Mouse (Mus musculus) neural tube, embryonic 10.5 days (tissue): ENCODE measurements at regions not wholly inside any gene's neighbourhood (a gene's known extent, or its start where the extent isn't known, plus 50 kb on each side); places are given as distances from the start of the nearest gene placed in this dataset.
A peak's percentile ranks its signal among the peaks of the same experiment; 100 is the strongest.

Experiments used
- DNase-seq: peaks from one replicate; pipeline ENCODE4 v3.0.0-alpha.2; 2017; ENCODE audit warnings: low spot score; ENCODE audit errors: extremely low spot score

DNA sequence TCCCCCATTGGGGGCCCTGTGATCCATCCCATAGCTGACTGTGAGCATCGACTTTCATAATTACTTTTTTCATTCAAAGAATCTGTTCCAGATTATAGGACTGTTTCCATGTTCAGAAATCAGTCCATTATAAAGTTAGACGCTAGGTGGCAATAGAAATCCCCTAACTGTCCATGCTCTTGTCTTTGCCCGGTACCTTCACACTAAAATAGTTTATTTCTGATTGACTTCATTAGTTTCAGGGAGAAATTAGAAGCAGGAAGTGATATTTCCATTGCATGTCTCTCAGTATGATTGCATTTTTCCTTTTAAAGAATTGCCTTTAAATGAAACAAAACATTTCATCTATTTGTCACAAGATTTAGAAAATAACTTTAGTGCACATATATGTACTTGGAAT is 131.7 kb downstream of the Fbxo8 start:
- DNase-seq = no peak

DNA sequence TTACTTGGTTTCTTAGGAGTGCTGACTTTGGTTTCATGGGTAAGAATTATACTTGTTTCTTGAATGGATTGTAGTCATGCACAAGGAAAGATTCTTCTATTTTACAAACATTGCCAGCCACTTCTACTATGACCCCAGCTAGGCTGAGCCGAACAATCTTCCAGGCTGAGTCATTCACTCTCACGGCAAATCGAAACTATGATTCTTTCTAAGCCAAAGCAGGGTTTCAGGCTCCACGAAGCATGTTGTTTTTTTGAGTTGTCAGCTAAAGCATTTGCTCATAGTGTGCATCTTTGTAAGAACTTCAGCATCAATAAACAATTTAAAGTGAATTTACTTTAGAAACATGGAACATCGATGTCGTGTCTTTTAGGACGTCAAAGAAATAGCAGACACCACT is 133.5 kb downstream of the Fbxo8 start:
- no peak for DNase-seq

- DNase-seq = no peak
Measured at GRCm38 (mm10) chr8:56695436-56695835, 144.5 kb downstream of the Fbxo8 start.

DNA sequence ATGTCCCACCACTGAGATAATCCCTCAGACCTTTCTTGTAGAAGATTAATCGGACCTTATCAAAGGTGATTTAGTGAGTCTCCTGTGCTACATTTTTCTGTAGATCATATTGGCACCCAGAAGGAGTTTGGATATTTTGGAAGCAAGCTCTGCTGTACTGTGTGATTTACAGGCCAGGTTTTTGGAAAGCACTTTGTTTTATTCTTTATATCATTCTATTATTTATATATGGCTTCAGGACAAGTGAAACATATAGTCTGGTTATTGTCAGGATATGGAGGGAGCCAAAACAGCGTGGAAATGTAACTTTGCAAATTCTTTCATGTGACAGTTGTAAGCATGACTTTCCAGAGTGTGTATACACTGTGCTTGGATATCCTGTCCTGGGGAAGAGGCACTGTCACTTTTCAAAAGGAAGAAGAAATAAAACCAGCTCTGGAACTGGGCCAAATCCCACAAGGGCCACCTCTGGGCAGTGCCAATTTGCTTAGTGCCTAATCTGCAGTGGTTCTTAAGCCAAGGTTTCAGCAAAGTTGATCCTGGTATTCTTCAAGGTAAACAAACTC is 149.8 kb downstream of the Fbxo8 start:
- no peak for DNase-seq

GRCm38 (mm10) chr8:56706377-56706776 is 155.5 kb downstream of the Fbxo8 start:
- DNase-seq = no peak

DNA sequence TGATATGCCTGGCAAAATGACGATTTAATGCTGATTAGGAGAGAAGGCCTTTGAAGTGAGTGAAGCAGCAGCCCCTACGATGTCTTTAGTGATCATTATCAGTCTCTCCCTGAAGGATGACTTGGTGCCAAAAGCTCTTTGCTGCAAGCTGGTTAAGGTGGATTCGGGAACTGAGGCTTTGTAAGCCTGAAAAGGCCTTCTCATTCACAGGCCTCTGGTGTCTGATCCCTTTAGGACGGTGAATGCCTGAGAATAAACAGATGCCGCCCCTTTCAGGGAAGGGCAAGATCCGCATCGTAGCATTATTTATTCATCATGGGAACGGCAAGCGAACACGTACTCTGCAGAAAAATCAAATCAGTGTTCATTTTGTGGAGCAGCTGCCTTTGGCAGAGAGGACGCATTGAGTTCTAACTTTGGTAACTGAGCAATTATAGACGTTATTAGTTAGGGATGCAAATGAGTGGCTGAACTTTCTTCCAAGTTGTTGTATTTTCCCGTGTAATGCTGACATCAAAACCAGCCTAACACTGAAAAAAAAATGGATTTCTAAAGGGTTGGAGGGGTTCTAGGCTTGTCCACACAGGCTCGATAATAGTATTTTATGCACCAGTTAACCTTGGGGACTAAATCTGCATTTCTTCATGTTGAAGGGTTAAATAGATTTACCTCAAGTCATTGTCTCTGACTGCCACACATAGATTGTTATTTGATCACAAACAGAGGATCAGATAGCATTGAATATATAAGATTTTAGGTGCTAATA is 156.2 kb downstream of the Fbxo8 start:
- DNase-seq = peak; percentile 23

DNA sequence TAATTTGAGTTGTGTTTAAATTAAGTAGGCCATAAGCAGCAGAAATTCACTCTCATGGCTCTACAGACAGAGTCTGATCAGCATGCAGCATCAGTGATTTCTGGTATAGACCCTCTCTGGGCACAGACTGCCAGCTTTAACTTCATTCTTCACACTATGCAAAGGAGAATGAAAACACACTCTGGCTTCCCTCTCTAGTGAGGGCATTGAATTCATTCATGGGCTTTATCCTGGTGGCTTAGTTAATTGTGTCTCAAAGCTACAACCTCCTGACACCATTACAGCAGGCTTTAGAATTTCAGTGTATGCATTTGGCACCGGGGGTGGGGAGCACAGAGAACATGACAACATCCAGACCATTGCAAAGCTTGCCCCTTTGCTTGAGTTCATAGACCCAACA is 169.1 kb downstream of the Fbxo8 start:
- DNase-seq = no peak

- DNase-seq = no peak
Measured at GRCm38 (mm10) chr8:56722473-56723236, 171.8 kb downstream of the Fbxo8 start.

GRCm38 (mm10) chr8:56724607-56725006 is 173.7 kb downstream of the Fbxo8 start:
- DNase-seq = no peak

- DNase-seq = no peak
Measured at GRCm38 (mm10) chr8:56733318-56733717, 182.4 kb downstream of the Fbxo8 start.

DNA sequence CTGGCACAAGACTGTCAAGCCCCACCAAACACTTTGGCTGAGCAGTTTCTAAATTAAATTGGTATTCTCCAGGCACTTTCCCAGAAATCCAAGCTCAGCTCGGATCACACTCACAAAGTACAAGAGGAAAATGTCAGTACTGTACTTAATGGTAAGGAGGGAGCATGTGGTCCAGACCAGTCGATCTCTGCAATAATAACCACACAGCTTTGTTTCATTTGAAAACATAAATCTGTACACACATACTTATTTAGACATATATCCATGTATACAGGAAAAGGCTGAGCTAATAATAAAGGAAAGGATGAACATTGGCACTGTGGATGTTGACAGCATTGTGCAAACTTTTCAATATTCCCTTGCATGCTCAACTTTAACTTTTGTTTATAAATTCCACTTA is 184.1 kb downstream of the Fbxo8 start:
- no peak for DNase-seq

- DNase-seq = no peak
Measured at GRCm38 (mm10) chr8:56767034-56767433, 216.1 kb downstream of the Fbxo8 start.

DNA sequence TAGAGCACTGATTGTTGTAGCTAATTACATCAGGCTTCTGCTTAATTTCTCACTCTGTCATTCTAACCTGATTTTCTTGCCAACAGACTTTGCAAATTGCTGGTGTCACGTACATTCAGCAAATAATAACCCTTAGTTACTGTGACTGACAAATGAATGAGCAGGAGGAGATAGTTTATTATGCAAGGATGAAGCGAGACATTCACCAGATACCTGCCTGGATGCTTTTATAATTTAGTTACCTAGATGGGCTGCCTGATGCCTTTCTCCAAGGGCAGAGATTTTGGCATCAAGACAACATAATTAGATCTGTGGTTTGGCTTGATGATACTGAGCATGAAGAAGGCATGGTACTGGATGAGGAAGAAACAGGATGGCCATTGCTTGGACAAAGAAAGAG is 233.6 kb downstream of the Fbxo8 start:
- DNase-seq = no peak

DNA sequence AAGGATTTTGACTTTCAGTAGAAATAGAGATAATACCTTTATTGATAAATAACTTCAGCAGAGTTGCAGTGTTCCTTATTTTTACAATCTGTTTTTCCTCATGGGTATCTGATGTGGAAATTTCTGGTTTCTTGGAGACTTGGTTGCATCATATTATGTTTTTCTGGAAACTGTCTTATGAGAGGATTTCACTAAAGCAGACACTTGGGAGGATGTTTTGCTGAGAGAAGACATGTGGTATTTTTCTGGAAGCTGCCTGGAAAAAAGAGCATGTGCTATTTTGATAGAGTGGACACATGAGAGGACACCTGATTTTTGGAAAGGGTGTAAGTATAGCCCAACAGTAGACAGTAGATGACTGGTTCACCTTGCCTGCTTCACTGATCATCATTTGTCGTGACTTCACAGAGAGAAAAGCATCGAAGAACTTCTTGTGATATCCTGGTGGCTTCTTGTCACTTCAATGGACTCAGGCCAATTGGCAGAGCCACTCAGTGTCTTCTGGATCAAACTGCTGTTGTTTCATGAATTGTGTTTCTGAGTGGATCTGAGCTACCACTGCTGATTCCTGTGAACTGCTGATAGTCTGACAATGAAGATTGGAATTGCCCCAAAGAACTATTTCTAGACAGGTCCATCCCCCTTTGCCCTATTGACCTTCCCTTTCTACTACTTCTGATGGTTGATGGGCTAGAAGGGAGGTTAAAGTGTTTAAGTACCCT is 238.8 kb downstream of the Fbxo8 start:
- no peak for DNase-seq

DNA sequence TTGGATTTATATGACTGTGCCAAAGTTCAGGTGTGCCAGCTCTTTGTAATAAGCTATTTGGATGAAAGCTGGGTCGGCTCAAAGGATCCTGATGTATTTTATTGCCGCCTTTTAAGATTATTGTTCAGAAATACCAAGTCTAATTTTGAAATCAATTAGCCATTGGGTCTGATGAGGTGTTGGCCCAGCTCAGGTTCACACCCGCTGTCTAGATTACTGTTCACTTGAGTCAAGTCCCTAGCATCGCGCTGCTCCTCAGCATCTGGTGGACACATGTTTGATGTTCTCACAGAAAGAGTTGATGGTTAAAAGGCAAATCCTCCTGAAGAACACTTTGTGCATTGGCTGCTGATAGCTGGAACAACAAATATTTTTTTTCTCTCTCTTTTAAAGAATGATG is 281.8 kb downstream of the Fbxo8 start:
- DNase-seq = peak; percentile 19

GRCm38 (mm10) chr8:56833129-56833528 is 282.2 kb downstream of the Fbxo8 start:
- DNase-seq = no peak

DNA sequence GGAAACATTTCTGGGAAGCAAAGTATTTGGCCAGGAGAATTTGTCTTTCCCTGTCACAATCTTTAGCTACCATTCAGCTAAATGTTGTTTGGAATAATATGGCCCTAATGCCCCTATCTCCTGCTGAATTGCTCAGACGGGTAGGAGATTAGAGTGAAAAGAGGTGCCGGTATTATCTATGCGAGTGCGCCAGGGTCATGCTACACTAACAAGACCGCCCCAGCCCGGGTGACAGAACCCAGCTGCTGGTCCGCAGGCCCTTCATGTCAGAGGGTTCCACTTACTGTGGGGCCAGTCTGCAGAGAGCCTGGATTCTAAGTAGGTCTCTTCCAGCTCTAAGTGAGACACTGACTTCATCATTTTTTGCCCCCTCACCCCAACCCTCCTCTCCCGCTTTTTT is 332.6 kb downstream of the Fbxo8 start:
- peak; percentile 17 for DNase-seq

- DNase-seq = no peak
Measured at GRCm38 (mm10) chr8:56884195-56884594, 333.3 kb downstream of the Fbxo8 start.

DNA sequence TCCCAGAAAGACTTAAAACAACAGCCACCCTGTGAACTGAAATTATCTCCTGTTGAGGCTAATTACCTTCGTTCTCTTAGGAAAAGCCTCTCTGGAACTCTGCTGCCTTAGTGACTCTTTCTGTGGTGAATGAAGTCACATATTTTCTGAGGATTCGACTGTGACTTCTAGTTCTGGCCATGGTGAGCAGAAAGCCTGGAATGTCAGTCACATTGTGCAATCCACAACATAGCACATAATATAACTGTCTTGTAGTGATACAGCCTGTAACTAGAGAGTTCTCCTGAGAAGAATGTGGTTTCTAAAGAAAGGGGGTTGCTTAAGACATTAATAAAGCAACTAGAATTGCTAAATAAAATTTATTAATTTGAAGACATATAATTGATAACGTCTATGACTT is 342.7 kb downstream of the Fbxo8 start:
- DNase-seq = no peak

- DNase-seq = no peak
Measured at GRCm38 (mm10) chr8:56915362-56915761, 364.5 kb downstream of the Fbxo8 start.

GRCm38 (mm10) chr8:56915989-56916388 is 365.1 kb downstream of the Fbxo8 start:
- no peak for DNase-seq

- no peak for DNase-seq
Measured at GRCm38 (mm10) chr8:56924724-56925123, 373.8 kb downstream of the Fbxo8 start.
